Mouse (Mus musculus) urinary bladder, postnatal 14 days (tissue): ENCODE measurements around the gene BC048507.
"Not testable (repeated sequence)": the region's sequence is repeated elsewhere in the genome, so short reads cannot be mapped to it uniquely, and the experiment has no call there.

ENCODE experiments used
- DNase-seq: peaks from one replicate; pipeline ENCODE4 v3.0.0; 2021; ENCODE audit warnings: low spot score

Gene BC048507

GRCm38 (mm10) chr13:67863026-67863425 lies at the start of gene BC048507:
Gene BC048507, plus strand, starts transcription at chr13:67863326.
- no peak for DNase-seq

DNA sequence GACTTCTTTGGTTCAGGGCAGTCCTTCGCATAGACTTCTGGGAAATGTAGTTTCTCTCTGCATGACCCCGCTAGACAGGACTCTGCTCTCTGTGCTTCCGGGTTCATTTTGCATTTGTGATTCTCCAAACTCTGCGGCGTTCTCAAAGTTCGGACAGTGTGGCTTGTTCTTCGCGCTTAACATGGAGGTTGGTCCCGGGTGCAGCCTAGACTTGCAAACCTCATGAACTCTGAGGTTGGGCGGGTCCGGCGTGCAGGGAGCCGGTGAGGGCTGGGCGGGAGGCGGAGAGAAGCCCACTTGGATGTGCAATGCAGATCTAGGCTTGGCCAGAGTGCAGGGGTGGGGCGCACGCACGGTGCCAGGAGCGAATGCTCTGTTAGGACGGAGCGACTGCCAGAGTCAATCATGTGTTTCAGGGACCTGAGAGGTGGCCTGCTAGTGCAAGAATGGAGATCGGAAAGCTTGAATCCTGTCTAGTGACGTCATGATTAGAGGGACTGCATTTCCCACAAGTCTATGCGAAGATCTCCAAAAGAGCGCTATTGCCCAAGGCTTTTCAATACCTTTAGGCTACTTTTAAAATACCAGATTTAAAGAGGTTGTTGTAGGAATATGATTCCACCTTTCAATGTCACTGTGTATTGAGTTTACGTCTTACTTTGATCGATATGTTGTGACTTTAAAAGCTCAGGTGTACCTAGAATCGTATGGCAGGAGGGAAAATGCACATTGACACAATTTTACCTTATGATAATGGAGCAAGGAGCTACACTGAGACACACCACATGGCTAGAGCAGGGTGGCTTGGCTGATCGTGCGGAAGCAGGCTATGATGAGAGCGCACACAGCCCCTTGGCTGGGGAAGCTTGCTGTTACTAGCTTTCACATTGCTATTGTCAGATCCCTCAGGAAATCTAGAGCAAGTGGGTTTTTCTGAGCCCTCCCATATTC lies 49.1 kb upstream of the BC048507 start, which contains the start of gene Zfp273:
Gene Zfp273, plus strand, starts transcription at position 31 of the 951 bp plus-strand sequence.
- peak; percentile 70 for DNase-seq

- DNase-seq, result no peak
Observed at GRCm38 (mm10) chr13:67818636-67819035, 44.5 kb upstream of the BC048507 start.

DNA sequence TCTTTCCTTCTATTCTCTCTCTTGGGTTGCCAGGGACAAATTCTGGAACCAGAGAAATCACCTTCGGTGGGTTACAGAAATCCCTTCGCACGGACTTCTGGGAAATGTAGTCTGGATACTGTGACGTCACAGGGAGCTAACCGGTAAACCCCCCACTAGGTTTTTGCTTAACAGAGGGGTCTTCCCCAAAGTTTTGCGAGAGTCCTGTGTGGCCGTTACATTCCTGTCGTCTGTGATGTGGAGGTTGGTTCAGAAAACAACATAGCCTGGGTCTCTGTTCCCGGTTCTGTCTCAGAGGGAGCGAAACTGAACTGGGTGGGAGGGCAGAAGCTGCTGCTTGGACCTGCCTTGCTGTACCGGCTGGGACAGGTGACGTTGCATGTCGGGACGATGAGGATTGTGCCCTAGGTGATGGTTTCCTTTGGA lies 32.2 kb upstream of the BC048507 start, which contains the start of gene Gm10037:
Gene Gm10037, plus strand, starts transcription at position 196 of the 426 bp plus-strand sequence.
- DNase-seq, result peak; percentile 49

- not testable (repeated sequence) for DNase-seq
Observed at GRCm38 (mm10) chr13:67833137-67833536, 30.0 kb upstream of the BC048507 start.

GRCm38 (mm10) chr13:67843775-67844118 lies 19.4 kb upstream of the BC048507 start:
- DNase-seq, result no peak

DNA sequence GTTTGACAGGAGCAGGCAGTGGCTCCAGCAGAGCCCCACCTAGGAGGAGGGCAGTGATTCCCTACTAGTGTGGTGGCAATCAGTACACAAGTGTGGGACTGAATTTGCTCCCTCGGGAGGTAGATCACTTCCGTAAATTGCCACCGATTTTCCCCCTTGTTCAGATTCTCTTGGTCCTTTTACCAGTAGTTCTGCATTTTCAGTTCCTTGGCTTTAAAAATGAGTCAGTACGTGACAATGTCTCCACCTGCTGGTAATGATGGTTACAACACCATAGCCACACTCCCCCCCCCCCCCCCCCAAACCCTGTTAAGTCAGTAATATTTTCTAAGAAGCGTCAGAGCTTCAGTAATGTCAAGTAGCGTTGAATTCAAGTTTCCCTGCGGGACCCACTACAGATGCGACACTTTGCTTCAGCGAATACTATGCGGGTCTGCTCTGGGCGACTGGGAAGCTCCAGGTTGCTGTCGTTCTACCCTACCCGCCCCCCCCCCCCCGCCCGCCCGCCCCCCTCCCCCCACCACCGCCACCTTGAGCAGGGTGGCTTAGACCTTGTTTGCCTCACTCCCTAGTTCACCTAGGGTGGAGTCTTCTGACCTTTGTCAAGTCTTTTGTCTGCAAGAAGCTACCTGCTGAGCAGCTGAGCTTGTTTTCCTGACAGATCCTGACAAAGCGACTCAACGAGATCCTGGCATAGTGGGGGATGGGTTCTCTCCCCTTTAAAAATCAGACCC lies 18.8 kb upstream of the BC048507 start:
- peak; percentile 47 for DNase-seq

GRCm38 (mm10) chr13:67844853-67845194 lies 18.3 kb upstream of the BC048507 start:
- DNase-seq, result no peak

- no peak for DNase-seq
Observed at GRCm38 (mm10) chr13:67850361-67850760, 12.8 kb upstream of the BC048507 start.

GRCm38 (mm10) chr13:67853130-67853529 lies 10.0 kb upstream of the BC048507 start:
- no peak for DNase-seq

DNA sequence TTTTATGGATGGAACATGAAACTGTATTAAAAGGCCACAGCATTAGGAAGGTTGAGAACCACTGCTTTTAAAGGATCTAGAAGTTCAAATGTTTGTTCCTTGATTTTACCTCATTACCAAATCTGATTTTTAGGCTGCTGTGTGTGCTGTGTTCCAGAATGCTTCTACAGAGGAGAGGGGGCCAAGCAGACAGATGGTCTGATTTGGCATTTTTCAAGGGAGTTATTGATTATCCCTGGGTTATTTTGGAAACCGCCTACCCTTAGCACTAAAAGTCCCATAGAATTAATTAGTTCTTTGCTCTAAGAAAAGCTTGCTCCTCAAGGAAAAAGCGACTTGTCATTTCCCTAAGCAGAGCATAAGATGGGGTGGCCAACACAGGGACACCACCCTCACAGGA lies 9.1 kb upstream of the BC048507 start:
- DNase-seq, result no peak

- no peak for DNase-seq
Observed at GRCm38 (mm10) chr13:67857317-67857716, 5.8 kb upstream of the BC048507 start.

GRCm38 (mm10) chr13:67862508-67862907 lies 618 bp upstream of the BC048507 start:
- no peak for DNase-seq

GRCm38 (mm10) chr13:67864764-67865350 lies 1.7 kb downstream of the BC048507 start:
- no peak for DNase-seq

GRCm38 (mm10) chr13:67867899-67868298 lies 4.8 kb downstream of the BC048507 start:
- DNase-seq, result peak; percentile 9

DNA sequence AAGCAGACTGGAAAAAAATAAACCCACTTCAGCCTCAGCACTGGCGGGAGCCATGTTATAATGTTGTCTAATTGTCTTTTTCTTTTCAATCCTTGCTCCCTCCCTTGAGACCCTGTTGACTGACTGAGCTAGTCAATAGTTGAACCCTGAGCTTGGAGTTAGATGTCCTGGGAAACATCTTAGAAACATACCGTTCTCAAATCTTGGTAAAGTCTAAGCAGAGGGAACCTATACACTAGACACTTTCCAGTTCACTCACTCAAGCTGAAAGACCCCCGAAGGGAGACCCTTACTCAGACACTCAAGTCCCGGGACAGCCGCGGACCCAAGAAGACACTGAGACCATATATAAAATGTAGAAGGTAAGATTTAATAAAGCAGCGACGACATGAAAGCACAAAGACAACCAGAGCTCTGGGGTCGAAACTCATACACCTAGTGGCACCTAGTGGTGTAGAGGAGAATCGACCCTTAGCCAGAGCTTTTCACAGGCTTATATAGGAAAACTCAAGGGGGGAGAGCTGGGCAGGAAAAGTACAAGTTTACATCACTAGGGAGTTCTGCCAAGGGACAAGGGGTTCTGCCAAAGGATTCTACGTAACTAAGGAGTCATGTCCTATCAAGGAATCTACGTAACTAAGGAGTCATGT lies 13.0 kb downstream of the BC048507 start:
- not testable (repeated sequence) for DNase-seq

GRCm38 (mm10) chr13:67876699-67877254 lies 13.7 kb downstream of the BC048507 start:
- DNase-seq, result no peak

- no peak for DNase-seq
Observed at GRCm38 (mm10) chr13:67883966-67884365, 20.8 kb downstream of the BC048507 start.

GRCm38 (mm10) chr13:67909759-67910158 lies 46.6 kb downstream of the BC048507 start:
- no peak for DNase-seq
